Mouse (Mus musculus): Measurements from ENCODE around the gene Nhs.

The Nhs gene

DNA sequence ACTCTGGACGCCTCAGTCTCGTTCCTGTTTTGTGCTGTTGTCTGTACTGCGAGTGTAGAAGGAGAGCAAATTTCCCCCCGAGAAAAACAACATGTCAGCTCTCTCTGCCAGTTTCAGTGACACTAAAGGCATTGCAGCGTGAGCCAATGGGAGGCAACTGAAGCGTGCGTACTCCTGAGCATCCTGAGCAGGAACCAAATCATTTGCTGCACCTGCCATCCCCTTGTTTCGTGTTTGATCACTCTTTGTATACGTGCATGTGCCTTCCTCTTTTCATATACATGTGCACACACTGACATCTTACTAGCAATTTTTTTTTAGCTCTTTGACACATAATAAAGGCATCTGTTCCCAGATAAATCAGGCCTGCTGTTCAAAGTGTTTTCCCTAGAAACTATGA lies 142.1 kb downstream of the Nhs start:
- DNase-seq = no peak

DNA sequence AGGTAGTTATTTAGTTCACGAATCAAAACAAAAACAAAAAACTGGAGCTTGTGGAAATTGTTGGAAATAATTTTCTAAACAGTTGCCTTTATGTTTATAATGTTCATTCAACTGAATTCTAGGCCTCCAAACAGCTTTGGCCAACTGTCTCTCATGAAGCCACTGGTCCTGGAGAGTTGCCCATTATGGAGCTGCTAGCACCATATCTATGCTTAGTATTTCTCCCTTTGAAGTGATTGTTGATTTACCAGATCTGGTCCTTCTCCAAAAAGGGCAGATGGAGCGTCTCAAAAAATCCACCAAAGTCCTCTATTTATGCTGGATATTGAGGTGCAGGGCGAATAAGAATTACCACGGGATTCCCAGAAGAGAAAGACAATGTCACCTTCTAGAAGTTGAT lies 147.0 kb downstream of the Nhs start:
- DNase-seq = peak in 1 of 2 experiments; percentile 48

DNA sequence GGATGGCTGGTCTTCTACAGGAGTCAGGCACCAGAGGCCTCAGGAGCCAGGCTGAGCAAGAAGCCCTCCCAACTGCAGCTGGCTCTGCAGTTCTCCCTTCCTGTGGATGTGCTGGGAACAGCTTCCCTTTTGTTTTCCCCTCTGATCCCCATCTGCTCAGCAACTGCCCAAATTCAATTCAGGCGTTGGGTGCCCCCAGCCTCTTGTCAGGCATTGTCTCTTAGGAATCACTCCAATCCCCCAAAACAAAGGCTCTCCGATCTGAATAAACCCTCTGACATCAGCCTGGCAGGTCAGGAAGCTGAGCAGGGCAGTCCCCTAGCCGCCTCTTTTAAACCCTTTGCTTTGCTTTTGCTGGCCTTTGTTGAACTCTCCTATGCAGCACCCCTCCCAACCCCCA lies 149.7 kb downstream of the Nhs start:
- no peak for DNase-seq

DNA sequence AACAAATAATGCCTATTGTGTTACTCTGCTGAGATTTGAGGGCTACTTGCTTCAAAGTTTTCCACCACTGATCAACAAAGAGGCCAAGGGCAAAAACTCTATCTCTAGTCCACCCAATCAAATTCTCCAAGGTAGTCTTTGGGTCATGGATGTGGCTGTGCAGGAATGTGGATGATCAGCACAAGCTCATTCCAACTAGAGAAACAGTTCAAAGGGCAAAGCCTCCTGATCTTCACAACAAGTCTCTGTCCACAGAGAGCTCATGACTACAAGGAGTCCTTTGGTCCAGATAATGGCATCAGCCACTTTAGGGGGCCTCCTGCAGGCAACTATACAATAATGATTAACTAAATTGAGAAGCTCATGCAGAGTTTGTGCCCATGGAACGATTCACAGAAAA lies 155.7 kb downstream of the Nhs start:
- DNase-seq = no peak

DNA sequence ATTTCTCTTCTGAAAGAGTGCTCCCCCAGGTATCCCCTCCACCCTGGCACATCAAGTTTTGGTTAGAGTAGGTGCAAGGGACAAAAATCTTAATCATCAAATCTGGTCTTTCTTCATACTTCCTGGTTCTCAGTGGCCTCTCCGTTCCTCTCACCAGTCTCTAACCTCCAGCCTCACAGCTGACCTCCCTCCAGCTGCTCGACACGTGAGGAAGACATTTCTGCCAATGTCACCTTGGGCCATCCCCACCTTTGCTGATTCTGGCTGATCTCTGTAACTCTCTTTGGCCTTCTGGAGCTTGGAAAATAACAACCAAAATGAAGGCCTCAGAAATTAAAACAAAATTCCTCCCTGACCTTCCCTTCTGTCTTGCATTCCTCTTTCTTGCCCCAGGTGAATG lies 160.7 kb downstream of the Nhs start:
- no peak for DNase-seq

DNA sequence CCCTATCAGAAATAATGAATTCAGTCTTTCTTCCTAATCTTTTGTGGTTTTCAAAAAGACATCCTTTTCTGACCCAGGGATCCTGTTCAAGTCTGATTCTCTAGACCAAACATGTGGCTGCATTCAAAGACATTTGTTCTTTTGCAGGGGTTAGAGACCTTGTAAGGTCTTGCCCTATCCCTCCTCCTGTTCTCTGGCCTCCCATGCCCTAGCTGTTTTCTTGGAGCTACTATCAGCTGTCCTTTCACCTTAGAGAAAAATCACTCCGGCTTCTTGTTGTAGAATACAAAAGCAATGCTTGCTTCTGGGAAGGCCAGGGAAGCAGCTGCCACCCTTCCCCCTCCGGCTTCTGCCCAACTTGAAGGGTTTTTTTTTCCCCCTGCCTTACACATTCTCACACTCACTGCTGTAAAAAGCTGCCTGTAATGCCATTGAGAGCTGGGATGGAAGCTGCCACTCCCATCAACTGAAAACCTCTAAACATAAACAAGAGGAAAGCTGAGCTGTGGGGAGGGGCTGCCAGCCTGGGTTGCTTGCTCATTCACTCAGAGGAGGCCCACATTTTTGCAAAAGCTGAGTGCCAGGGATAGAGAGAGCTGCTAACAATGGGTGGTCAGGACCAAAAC lies 162.2 kb downstream of the Nhs start:
- no peak for DNase-seq

DNA sequence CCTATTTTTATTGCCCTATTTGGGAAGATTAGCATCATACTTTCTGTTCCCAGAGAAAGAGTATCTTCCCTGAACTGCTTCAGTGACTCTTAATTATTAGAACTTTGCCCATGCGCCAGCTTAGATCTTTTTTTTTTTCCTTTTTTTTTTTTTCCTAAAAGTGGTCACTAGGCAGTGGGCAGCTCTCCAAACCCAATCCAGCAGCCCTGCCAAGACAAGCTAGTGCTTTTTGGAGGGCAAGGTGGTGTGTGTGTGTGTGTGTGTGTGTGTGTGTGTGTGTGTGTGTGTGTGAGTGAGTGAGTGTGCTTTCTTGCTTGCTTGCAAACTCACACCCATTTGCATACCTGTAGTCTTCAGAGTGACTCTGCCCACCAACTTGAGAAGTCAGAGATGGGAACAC lies 169.4 kb downstream of the Nhs start:
- no peak for DNase-seq

DNA sequence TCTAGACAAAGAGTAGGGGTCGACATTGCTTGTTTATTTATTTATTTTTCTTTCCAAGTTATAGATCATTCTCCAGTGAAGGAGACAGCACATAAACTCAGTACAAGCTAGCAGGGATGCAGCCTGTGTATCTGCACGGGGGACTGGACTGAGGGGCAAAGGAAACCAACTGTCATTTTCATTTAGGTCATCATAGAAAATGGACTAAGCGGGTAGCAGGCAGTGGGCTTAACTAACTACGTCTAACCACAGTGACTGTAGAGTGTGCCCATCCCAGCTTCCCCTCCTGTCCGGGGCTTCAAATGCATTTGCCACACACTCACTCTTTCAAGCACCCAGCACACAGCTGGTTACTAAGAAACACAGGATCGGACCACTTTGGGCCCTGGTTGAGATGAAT lies 174.6 kb downstream of the Nhs start:
- DNase-seq = no peak

DNA sequence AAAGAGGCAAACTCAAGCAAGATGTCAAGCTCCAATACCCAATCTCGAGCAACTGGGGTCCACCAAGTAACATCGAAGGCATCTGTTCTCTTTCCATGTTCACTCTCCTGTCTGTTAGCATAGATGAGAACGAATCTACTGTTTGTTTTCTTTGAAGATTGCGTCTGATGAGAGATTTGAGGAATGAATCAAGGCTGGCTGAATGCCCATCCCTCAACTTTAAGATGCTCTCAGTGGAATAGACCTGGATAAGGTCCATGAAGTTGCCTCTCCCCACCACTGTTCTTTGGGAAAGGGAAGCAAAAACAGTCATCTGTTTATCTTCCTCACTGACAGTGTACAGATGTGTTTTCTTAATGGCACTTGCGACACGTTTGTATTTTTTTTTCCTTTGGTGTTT lies 178.1 kb downstream of the Nhs start:
- no peak for DNase-seq

DNA sequence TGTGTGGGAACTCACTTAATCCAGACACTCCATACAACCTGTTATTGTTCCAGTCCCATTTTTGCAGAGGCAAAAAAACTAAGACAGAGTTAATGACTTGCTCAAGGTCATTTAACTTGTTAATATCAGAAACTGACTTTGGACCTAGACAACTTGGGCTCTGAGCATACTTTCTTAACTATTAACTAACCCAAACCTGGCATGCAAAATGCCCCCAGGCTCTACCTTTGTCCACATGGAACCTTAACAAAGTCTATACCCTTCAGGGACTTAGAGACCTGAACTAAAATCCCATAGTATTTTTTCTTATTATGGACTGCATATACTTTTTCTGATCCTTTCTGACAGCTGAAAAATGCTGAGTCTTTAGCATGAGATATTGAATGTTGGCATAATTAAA lies 179.6 kb downstream of the Nhs start:
- DNase-seq = no peak

DNA sequence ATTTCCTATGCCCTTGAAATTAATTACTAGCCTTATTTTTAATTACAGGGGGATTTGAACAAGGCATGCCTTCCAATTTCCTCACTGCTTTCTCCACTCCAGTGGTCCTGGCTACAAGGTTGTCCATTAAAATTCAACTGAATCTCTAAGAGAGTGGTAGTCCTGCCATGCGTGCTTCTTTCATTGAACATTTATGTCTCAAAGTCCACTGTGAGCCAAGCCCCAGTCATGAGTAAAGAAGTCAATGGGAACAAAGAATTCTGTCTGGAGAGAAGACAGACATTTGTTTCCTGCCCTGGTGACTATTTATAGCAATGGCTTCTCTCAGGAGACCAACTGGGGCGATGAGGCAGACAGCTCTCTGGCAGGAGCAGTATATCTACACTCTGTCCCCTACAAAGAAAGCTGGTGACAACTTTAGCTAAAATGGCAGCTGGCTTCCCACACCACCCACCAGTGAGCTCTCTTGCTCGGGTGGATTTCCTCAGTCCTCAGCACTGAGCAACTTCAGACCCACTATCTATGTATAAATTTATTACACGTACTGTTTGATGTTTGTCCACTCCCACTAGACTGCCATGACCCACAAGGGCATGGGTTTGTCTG lies 182.2 kb downstream of the Nhs start:
- no peak for DNase-seq

DNA sequence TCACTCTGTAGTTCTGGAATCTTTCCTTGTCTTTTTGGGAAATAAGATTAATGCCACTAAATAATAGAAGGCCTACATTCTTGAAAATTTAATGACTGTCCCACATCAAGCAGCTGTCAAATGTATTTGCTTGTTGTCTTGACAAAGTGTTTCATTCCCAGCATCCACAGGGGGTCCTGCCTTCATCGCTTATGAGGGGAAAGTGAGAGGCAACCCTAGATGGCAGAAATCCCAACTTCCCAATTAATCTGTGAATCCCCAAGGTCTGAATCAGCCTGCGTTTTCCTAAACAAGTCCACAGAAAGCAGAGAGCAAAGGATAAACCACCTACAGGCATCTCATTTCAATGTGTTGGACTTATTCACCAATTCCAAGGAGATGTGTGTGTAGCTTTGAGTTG lies 183.2 kb downstream of the Nhs start:
- DNase-seq = no peak

DNA sequence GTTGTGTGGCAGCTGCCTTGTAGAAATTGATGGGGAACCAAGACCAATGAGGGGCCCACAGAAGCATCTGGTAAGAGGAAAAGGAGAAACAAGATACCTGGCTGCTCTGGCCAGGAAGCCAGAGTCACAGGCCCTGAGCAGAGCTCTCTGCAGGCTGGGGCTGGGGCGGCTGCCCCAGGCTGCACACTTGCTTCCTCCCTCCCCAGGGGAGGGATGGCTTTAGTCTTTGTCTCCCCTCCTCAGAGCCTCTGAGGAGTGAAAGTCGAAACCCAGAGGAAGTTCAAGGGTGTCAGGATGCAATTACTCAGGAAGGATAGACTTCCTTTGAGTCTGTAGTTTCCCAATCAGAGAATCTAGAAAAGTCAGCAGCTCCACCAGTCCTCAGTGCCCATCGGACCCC lies 186.0 kb downstream of the Nhs start:
- DNase-seq = no peak

DNA sequence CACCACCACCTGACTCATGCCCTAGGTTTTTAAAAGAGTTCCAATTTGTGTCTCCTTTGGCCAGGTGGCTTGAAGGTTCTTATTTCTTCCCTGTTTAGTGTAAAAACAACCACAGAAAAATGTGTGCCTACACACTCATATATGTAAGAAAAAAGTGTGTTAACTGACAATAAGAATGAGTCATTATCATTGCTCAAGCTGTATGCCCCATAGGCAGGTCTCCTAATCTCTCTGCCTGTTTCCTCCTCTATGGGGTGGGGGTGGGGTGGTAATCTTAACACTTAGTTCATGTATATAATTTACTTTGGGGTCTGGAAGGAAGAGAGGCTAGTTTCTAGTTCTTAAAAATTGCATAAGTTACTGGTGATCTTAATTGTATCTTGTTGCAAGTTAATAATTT lies 186.8 kb downstream of the Nhs start:
- DNase-seq = no peak

DNA sequence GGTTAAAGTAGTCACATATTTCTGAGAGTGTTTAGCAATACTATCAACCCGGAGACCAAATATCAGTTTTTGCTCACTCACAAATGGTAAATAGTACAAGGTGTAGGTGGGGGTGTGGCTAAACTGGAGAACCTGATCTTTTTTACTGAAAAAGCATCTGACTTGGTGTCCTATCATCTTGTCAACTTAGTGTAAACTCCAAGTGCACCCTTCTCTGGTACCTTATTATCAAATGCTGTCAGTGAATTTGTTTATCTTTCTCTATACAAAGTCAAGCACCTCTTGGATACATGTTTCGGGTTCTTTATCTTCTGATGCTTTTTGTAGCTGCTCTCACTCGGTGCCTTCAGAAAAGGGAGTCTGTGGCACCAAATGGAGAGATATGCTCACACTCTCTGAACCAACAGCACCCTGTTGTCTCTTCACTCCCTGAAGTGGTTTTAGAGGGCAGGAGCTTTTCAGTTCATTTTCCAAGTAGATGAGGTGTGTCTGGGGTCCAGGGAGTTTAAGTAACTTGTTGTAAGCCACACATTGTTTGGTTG lies 187.5 kb downstream of the Nhs start:
- DNase-seq = no peak

DNA sequence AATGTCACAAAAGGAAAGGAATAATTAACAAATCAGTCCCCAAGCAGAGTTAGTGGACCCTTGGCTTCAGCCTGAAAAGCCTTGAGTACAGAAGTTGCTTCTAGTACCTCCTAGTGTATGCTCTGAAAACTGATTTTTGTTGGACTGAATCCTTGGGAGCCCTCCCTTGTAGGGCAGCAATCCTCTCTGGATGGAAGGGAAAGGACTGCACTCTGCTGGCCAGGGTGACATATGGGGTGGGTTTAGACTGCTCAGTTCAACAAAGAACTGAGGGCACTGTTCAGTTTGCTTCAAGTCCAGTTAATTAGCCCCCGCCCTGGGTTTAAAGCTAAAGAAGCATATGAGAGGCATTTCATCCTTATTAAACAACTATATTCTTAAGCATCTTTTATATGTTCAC lies 188.4 kb downstream of the Nhs start:
- no peak for DNase-seq

DNA sequence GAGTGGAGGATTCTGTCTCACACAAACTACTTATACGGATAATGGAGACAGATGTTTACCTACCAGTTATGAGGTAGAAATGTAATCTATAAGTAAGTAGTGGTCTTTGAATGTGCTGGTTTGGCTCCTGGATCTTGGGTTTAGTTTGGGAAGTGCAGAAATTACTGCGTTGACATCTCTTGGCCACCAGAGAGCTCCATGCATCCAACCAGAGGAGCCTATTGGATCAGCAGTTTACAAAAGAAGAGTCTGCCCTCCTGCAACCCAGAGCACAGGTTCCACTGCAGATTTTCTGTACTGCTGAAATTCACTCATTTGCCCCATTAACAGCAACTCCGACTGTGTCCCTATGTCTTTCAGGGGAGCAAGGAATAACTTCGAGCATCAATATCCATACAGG lies 191.8 kb downstream of the Nhs start:
- peak; percentile 7 to 29 for DNase-seq

DNA sequence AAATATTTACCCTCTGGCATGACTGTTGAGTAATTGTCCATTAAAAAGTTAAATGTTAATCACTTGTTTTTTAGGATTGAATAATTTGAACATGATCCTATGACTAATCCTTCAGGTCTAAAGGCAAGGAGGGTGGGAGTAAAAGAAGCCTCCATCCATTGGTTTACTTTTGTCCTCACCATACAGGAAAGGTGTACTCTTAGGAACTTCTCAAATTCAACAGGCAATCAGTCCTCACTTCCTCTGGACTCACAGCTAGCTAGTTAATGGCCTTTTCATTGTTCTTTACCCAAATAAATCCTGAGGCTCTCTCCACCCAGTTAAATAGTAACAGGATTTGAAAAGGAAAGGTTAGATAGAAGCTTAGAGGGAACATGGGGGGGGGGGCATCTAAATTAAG lies 196.2 kb downstream of the Nhs start:
- DNase-seq = no peak

DNA sequence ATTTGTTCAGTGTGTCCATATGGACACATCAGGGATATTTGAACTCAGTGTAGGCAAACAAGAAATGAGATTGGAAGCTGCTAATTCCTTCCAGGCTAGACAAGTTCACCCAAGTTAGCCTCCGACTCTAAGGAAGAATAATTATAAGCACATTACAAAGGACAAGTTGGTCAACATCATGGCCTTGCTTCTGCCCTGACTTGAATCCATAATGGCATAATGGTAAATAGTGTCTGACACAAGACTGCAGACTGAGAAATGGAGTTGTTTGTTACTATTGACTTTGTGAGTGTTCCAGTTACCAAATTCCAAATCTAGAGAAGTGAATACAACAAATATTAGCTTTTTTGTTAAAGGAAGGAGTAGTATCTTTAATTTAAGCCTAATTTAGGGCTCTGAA lies 196.7 kb downstream of the Nhs start:
- no peak for DNase-seq

DNA sequence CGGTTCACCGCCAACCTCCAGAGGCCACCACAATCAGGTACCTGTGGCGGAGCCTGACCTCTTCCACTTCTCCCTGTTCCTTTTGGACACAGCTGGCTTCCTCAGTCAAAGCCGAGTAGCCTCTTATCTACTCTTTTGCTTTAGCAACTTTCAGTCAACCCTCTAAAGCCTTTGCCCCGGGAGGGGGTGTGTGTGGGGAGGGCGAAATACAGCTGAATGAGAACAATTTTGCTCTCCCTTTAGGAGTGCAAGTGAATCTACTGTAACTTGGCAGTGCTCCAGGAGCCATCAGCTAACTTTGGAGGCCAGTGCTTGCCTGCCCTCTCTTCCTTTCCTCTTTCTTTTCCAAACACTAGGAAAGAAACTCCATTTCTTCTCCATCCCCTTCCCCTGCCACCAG lies 197.8 kb downstream of the Nhs start:
- DNase-seq = peak in 1 of 2 experiments; percentile 42

DNA sequence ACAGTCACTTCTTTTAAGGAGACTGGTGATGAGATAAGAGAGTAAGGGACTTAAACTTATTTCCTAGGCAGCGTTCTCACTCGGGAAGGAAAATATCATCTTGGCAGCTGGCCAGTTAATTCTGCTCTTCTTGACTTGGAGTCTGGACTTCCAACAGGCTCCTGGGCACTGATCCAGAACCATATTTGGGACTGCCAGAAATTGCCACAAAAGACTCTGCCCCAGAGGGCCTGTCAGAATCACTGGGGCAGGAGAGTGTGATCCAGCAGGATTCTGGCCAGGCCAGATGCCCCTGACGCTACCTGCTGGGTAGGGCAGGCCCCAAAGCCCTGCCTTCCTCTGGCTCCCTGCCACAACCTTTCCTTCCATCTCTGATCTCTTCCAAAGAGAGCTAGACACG lies 198.4 kb downstream of the Nhs start:
- peak; percentile 84 to 90 for DNase-seq

DNA sequence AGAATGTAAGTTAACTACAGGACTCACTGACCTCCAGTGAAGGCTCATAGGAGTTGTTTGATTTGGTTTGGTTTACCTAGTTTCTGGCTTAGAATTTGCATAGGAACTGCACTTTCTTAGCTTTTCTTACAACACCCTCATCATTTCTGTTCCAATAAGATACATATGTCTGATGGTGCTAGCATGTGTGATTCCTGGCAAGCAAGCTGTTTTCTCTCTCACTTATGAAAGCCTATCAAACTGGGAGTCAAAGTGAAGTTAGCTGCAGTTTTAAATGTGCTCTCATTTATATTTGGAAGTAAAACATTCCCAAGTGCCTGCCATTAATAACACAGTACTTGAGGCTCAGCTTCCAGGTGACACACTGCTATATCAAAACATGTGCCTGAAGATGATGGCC lies 207.2 kb downstream of the Nhs start:
- no peak for DNase-seq

DNA sequence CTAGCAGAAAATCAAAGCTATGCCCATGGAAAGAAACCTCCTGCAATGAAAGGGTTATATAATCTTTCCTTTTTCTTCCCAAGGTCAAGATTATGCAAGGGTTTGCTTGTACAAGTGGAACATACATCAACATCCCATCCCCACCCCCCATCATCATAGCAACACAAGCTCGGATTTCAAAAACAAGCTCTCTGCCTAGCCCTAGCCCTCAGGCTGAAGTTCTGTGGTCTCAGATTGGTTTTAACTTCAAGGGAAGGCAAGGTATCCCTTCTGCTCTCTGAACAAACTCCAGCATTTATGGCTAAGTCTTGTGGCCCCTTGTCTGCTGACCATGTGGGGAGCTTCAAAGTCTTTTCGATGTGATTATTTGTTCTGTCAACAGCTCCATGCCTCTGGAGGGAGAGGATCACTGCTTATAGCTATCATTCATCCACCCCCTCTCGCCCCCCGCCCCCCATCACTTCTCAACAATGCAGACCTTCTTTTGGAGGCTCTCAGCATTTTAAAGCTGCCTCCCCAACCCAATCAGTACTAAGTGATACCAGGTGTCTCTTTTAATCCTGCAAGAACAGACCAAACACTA lies 216.3 kb downstream of the Nhs start:
- no peak for DNase-seq

DNA sequence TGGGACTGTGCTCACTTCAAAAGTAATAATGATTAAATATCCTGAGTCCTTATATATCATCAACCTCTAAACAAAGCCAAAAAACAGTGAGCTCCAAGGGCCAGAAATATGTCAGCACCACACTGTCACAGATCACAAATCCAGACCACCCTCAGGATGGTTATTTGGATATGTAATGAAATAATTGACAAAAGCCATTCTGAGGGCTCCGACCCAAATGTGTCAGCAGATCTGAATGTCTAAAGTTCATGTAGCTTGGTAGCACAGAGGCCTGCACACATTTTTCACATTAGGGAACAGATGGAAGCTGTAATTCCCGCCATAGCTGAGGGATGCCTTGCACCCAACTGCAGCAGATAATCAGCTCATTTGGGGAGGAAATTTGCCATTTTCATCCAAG lies 218.8 kb downstream of the Nhs start:
- no peak for DNase-seq

DNA sequence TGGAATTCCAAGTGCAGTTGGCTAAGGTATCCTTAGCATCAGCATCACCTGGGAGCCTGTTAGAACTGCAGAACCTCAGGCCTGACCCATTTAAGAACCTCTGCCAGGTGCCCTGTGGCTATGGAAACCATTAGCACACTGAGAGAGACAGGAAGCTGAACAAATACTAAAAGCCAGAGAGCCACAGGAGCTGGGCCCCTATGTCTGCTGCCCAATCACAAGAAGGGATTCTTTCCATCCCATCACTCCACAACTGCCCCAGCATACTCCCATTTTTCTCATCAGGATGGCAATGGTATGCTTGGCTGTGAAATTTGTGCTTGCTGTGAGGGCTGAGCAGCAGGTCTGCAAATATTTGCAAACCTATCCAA lies 232.9 kb downstream of the Nhs start:
- DNase-seq = peak; percentile 13 to 20

All from cerebellum, postnatal 25 days (tissue).